Mouse (Mus musculus) stomach, embryonic 16.5 days (tissue): ENCODE data around the gene P2ry12. TPM values are rescaled to one million over a fixed set of nuclear protein-coding genes. Genes with fewer than 3 reads are reported as not detected.

ENCODE experiments used
- ATAC-seq: fragments of 200-750 bp; cut with Nextera tagmentation; 2 replicates; pipeline ENCODE4 v1.8.0; 2017; ENCODE audit warnings: moderate number of reproducible peaks, moderate TSS enrichment; ENCODE audit not compliant: insufficient read depth, low FRiP score
- H3K27ac ChIP-seq: fragments of 300-500 bp; sonication (generic); 2 replicates; pipeline ENCODE4 v1.5.1; 2014; ENCODE audit warnings: low read length
- H3K27me3 ChIP-seq: fragments of 300-500 bp; sonication (generic); 2 replicates; pipeline ENCODE4 v1.6.1; 2014; ENCODE audit warnings: low read length, control low read depth, mixed read lengths; ENCODE audit not compliant: control insufficient read depth, insufficient read depth
- H3K36me3 ChIP-seq: fragments of 300-500 bp; sonication (generic); 2 replicates; pipeline ENCODE4 v1.6.1; 2014; ENCODE audit warnings: low read length; ENCODE audit not compliant: control insufficient read depth, insufficient read depth
- H3K4me1 ChIP-seq: fragments of 300-500 bp; sonication (generic); 2 replicates; pipeline ENCODE4 v1.6.1; 2014; ENCODE audit warnings: low read length, control low read depth, mixed read lengths; ENCODE audit not compliant: control insufficient read depth, insufficient read depth
- H3K4me2 ChIP-seq: fragments of 300-500 bp; sonication (generic); 2 replicates; pipeline ENCODE4 v1.6.1; 2014; ENCODE audit warnings: low read depth, low read length, mixed read lengths
- H3K4me3 ChIP-seq: fragments of 300-500 bp; sonication (generic); replicated peaks from 2 replicates; pipeline ENCODE4 v1.5.1; 2014; ENCODE audit warnings: mild to moderate bottlenecking, low read length
- H3K9ac ChIP-seq: fragments of 300-500 bp; sonication (generic); 2 replicates; pipeline ENCODE4 v1.6.1; 2014; ENCODE audit warnings: low read length
- H3K9me3 ChIP-seq: fragments of 300-500 bp; sonication (generic); replicated peaks from 2 replicates; pipeline ENCODE4 v1.6.1; 2016; ENCODE audit warnings: low read length, control low read depth; ENCODE audit not compliant: control insufficient read depth
- WGBS: fragments of 180-500 bp; shearing (Covaris S2); extraction: QIAGEN DNeasy Blood & Tissue Kit; methylation state at CpG from one replicate; pipeline ENCODE4 v1.1.7; 2014; 5-methylcytosine and 5-hydroxymethylcytosine counted together
- polyA plus RNA-seq: library from polyadenylated mRNA; unstranded; fragments of >200 nt; fragmentation: Nextera tagmentation; extraction: Ambion mirVana; gene quantifications from 2 replicates; pipeline ENCODE4 v1.2.1, GENCODE M21; 2015

Gene P2ry12
- polyA plus RNA-seq: 2.6 and 3.1 TPM in 2 replicates

DNA sequence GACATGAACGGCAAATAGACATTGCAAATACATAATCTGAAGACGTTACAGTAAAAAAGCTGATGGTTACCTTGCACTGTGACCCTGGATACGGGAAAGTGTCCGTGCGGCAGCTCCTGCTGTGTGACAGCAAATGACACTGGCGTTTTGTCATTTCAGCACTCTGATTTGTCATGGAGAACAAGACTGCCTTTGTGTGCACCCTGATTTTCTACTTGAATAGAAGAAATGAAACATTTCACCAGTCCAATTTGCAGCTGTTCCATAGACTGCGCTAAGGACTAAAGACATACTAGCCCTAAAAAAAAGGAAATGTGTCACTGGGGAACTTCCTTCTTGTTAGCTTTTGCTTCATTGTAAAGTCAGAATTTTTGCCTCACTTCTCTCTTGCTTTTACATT, at the start of gene P2ry12:
P2ry12 (minus strand) TSS at position 168 of the 400 bp plus-strand sequence.
- Histone ChIP-seq H3K27me3 (no peaks in the 10 kb centered on the region), H3K4me3 (no peak within 1 kb of the TSS), H3K27ac (no peak within 1 kb of the TSS), H3K36me3 (no peaks in the 10 kb centered on the region), H3K4me1 (no peaks in the 10 kb centered on the region), H3K9me3 (no peaks in the 10 kb centered on the region), H3K4me2 (no peak within 1 kb of the TSS), H3K9ac (no peak within 1 kb of the TSS)
- WGBS: 67% methylated on average over 7 of the region's 7 CpGs
- ATAC-seq: no peak

DNA sequence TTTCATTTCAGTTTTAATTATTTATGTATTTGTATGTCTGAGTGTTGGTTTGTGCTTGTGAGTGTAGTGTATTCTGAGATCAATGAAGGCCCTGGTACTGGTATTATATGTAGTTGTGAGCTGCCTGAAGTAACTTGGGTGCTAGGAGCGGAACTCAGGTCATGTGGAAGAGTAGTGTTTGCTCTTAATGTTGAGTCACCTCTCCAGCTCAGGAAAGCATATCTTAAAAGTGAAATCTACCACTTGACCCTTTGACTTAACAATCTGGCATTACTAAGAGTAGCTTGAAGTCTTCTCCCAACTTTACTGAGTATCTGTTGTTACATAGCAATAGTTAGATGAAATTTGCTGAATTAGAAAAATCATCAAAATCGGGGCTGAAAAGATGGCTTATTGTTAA, 42.8 kb upstream of the P2ry12 start:
- H3K9ac ChIP-seq: no peak overlapping the region
- no peaks in the 10 kb centered on the region for H3K9me3 ChIP-seq
- H3K27me3 ChIP-seq: no peaks in the 10 kb centered on the region
- WGBS: 87% methylated on average over 2 of the region's 2 CpGs
- ATAC-seq: no peak
- no peak overlapping the region for H3K27ac ChIP-seq
- H3K4me2 ChIP-seq: no peak overlapping the region
- H3K36me3 ChIP-seq: no peaks in the 10 kb centered on the region
- no peaks in the 10 kb centered on the region for H3K4me1 ChIP-seq
- H3K4me3 ChIP-seq: no peak overlapping the region

DNA sequence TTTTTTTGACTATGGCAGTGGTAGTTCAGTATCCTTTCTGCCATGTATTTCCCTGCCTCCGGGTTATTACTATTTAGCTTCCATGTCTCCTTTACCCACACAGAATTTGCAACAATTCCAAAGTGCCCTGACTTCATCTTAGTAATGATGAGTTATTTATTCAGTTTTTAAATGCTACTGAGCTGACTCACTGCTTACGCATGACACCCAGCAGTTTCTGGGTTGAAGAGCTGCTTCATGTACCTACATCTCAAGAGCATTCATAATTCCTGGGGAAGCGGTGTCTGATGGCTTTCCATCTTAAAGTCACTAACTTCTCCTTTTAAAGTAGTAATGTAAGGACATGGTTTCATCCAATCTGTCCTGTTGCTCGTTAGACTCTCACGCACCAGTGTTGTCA, 42.3 kb upstream of the P2ry12 start:
- Histone ChIP-seq H3K9me3 (no peaks in the 10 kb centered on the region), H3K9ac (no peak overlapping the region), H3K4me1 (no peaks in the 10 kb centered on the region), H3K27ac (no peak overlapping the region), H3K27me3 (no peaks in the 10 kb centered on the region), H3K4me3 (no peak overlapping the region), H3K36me3 (no peaks in the 10 kb centered on the region), H3K4me2 (no peak overlapping the region)
- ATAC-seq: no peak
- WGBS: 92% methylated on average over 5 of the region's 5 CpGs

DNA sequence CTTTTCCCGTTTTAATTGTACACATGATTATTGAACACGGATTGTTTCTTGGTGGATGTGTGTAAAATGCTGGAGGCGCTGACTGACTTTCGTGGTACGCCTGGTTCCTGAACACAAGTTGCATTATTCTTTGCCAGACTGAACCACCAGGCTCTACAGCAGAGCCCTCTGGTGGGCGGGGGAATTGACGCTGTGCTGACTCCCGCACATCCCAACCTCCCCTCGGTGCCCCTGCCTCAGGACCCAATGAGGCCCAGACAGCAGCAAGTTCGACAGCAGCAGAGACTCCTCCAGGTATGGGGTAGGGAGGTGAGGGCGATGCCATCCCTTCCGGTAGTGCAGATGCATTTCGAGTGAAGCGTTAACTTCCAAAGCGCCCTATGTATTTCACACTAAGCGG, 35.0 kb upstream of the P2ry12 start:
- Histone ChIP-seq H3K9me3 (no peaks in the 10 kb centered on the region), H3K4me2 (no peak overlapping the region), H3K9ac (no peak overlapping the region), H3K4me3 (no peak overlapping the region), H3K27me3 (no peaks in the 10 kb centered on the region), H3K4me1 (no peaks in the 10 kb centered on the region), H3K27ac (no peak overlapping the region), H3K36me3 (no peaks in the 10 kb centered on the region)
- WGBS: 88% methylated on average over 16 of the region's 16 CpGs
- no peak for ATAC-seq

DNA sequence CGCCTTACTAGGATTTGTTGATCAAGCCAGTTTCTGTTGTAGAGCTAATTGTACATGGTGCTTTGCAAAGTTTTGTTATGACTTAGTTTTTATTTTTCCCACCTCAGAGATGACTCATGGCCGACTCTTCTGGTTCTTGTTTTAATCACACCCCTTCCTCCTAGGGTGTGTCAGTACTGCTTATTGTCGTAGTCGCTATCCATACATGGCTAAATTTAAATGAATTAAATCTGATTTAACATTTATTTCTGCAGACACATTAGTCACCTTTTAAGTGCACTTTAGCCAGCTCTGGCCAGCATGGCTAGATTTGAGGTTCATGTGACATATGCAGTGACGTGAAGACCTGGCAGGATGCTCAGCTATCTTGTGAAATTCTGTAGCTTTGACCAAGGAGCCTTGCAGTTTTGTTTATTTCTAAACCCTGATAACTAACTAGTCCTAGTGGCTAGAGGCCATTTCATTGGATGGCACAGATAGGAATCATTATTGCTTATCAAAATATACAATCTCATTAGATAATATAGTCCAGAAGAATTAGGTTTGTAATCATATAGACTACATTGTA, 34.0 kb upstream of the P2ry12 start:
- no peak overlapping the region for H3K4me3 ChIP-seq
- H3K9me3 ChIP-seq: no peaks in the 10 kb centered on the region
- H3K9ac ChIP-seq: no peak overlapping the region
- no peaks in the 10 kb centered on the region for H3K4me1 ChIP-seq
- H3K27ac ChIP-seq: no peak overlapping the region
- no peaks in the 10 kb centered on the region for H3K36me3 ChIP-seq
- WGBS: 81% methylated on average over 5 of the region's 5 CpGs
- H3K27me3 ChIP-seq: no peaks in the 10 kb centered on the region
- no peak overlapping the region for H3K4me2 ChIP-seq
- no peak for ATAC-seq

DNA sequence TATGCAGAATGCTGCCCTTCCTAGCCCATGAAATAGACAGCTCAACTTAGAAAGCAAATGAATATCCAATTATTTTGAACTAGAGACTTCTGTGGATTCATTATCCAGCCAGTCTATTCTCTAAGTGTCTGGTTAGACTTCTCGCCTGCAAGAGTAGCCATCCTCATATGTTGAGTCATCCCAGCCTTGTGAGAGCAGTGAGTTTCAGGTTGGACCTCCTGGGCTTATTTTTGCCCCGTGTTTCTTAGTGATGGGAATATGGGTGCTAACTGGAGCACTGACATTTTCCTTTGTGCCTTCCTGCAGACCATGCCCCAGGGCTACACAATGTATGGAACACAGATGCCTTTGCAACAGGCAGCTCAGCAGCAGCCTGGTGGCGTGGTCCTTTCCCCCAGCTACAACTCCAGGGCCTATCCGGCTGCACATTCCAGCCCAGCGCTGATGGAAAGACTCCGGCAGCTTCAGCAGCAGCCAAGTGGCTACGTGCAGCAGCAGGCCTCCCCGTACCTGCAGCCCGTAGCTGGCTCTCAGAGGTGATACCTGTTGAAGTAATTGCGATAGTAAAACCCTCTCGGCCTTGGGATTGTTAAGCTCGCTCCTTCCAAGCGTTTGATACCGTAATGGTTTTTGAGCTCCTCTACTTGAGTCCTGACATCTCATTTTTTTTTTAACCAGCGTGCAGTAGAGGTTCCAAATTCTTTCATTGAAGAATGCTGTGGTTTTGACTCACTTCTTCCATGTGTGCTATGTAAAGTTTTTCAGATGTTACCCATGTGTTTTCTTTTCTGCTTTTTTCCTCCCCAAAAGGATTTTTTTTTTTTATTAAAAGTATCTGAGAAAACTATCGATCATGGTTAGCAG, 33.3 kb upstream of the P2ry12 start:
- WGBS: 85% methylated on average over 16 of the region's 16 CpGs
- Histone ChIP-seq H3K27ac (no peak overlapping the region), H3K4me1 (no peaks in the 10 kb centered on the region), H3K36me3 (no peaks in the 10 kb centered on the region), H3K27me3 (no peaks in the 10 kb centered on the region), H3K4me2 (no peak overlapping the region), H3K4me3 (no peak overlapping the region), H3K9ac (no peak overlapping the region), H3K9me3 (no peaks in the 10 kb centered on the region)
- ATAC-seq: no peak

DNA sequence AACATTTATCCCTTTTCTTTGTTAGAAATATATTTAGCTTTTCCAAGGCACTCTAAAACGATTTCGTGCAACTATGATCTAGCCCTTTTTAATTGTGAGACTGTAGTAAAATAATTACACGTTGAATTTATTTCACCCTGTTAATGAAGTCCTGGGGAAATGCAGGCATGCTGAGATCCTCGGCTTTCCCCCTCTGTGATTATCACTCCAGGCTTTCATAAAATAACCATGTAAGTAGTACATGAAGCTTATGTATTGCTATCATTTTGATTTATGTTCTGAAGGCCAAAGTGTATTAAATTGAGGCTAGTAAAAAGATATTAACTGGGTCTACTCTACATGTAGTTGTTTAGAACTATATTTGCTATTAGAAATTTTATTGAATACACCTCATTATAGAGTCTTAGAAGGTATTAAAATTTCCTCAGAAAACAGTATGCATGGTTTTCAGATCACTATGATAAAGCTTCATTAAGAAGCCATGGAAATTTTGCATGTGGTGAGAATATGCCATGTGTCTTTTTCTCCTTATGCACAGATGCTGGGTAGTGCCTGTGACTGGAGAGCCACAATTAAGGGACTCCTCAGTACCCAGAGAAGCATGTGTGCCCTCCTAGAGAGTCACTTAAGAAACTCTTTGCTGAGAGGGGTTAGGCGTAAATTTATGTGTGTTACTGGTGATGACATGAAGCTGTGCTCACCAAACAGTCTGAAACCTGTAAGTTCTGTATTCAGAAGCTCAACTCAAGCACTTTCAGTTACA, 30.9 kb upstream of the P2ry12 start:
- WGBS: 81% methylated on average over 5 of the region's 5 CpGs
- H3K9ac ChIP-seq: no peak overlapping the region
- no peak overlapping the region for H3K4me2 ChIP-seq
- H3K4me1 ChIP-seq: no peaks in the 10 kb centered on the region
- H3K9me3 ChIP-seq: no peaks in the 10 kb centered on the region
- H3K36me3 ChIP-seq: no peaks in the 10 kb centered on the region
- no peak overlapping the region for H3K27ac ChIP-seq
- no peaks in the 10 kb centered on the region for H3K27me3 ChIP-seq
- no peak overlapping the region for H3K4me3 ChIP-seq
- no peak for ATAC-seq

DNA sequence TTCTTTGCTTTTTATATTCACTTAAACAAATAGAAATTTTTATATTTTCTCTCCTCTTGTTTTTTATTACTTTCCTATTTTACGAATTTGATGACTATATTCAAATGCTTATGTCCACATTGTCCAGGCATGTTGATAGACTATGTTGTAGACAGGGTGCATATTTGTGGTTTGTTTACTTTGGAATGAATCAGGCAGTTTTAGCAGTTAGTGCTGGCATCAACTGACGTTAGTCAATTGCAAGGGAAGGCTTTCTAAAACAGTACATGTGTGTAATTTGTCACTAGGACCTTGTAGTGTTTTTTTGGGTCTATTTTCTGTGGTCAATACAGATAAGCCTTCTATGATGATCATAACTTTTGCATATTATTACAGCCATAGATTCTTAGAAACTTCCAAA, 27.9 kb upstream of the P2ry12 start:
- no peaks in the 10 kb centered on the region for H3K4me1 ChIP-seq

DNA sequence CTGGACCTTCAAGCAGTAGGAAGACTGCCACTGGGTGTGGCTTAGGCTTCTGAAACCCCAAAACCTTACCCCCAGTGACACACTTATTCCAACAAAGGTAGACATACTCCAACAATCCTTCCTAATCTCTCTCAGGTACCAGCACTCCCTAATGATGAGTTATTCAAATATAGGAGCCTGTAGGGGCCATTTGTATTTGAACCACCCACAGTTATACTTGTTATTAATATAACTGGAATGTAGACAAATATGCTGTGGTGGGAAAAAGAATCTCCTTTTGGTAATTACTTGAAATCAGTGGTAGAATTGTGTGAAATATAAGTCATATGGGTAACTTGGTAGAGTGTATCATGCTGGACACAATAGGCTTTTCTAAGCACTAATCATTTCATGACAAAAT, 15.9 kb upstream of the P2ry12 start:
- no peak overlapping the region for H3K27ac ChIP-seq
- ATAC-seq: no peak

More for the DNA sequence above, 27.9 kb upstream of the P2ry12 start:
- no peaks in the 10 kb centered on the region for H3K36me3 ChIP-seq
- no peak overlapping the region for H3K9ac ChIP-seq
- ATAC-seq: no peak
- no peaks in the 10 kb centered on the region for H3K9me3 ChIP-seq
- H3K4me2 ChIP-seq: no peak overlapping the region
- no peak overlapping the region for H3K4me3 ChIP-seq
- H3K27ac ChIP-seq: no peak overlapping the region
- 53% methylated on average over 2 of the region's 2 CpGs for WGBS
- H3K27me3 ChIP-seq: no peaks in the 10 kb centered on the region

More for the DNA sequence above, 15.9 kb upstream of the P2ry12 start:
- Histone ChIP-seq H3K4me1 (no peaks in the 10 kb centered on the region), H3K9me3 (no peaks in the 10 kb centered on the region), H3K36me3 (no peaks in the 10 kb centered on the region), H3K27me3 (no peaks in the 10 kb centered on the region), H3K4me2 (no peak overlapping the region), H3K9ac (no peak overlapping the region), H3K4me3 (no peak overlapping the region)
